Mouse (Mus musculus) T-helper 2 cell (primary cell): ENCODE data around the gene Tmtc4.

Experiments used
- in situ Hi-C: fragments of 300-600 bp; cut with MboI, MseI; formaldehyde crosslinking; loops from one replicate; pipeline ENCODE4 v1.15.1; 2025; ENCODE audit warnings: high pct_unique_total_duplicates

Gene Tmtc4

DNA sequence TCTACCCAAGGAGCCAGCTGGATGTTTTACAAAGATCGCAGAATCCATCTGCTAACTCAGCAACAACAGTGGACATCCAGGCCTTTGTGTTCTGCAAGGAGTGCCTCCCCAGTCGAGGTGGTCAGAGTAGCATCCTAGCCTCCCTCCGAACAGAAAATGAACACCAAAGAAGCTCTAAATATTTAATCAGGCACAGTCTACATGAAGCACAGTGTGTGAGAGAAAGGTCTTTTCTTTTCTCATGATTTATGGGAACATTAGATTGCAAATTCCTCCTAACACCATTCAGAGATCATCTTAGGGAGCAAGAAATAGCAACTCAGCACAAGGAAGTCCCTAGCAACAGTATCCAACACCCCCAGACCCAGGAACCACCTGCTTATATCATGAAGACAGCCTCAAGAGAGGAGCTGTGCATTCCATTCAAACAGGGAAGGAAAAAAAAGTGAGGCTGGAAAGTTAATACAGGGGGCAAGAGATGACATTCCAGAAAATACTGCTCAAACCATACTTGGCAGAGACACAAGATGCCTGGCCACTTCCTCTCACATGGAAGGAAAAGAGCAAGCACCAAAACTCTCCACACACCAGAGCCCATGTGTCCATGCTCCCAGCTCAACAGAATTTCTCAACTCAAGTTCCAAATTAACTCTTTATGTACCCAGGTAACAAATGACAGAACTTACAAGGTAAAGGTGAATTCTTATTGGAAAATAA, 8.8 kb downstream of the Tmtc4 start:
- in situ Hi-C loops = no loop called here

- in situ Hi-C loops = no loop called here
These were observed 10.7 kb downstream of the Tmtc4 start for GRCm38 (mm10) chr14:122973091-122973490.

- in situ Hi-C loops = no loop called here
These were observed 15.8 kb downstream of the Tmtc4 start for GRCm38 (mm10) chr14:122968049-122968448.

GRCm38 (mm10) chr14:122957941-122958340, 25.9 kb downstream of the Tmtc4 start:
- in situ Hi-C loops = no loop called here

DNA sequence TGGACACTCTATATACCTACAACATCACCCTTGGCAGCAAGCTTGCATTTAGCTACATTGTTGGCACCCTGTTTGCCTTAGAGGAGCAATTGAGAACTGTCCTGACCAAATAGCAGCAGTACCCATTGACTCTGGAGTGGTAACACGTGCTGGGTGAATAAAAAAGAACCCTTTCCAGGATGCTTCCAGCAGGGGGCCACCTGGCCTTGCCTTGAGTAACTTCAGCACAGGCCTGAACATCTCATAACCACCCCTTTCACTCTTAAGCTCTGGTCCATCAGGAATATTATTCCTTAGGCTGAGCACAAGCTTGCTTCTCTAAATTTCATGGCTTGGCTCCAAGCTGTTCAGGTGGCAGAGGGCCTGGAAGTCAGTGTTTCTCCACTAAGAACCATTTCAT, 30.5 kb downstream of the Tmtc4 start:
- in situ Hi-C loops = no loop called here

GRCm38 (mm10) chr14:122952556-122952955, 31.3 kb downstream of the Tmtc4 start:
- in situ Hi-C loops = no loop called here

DNA sequence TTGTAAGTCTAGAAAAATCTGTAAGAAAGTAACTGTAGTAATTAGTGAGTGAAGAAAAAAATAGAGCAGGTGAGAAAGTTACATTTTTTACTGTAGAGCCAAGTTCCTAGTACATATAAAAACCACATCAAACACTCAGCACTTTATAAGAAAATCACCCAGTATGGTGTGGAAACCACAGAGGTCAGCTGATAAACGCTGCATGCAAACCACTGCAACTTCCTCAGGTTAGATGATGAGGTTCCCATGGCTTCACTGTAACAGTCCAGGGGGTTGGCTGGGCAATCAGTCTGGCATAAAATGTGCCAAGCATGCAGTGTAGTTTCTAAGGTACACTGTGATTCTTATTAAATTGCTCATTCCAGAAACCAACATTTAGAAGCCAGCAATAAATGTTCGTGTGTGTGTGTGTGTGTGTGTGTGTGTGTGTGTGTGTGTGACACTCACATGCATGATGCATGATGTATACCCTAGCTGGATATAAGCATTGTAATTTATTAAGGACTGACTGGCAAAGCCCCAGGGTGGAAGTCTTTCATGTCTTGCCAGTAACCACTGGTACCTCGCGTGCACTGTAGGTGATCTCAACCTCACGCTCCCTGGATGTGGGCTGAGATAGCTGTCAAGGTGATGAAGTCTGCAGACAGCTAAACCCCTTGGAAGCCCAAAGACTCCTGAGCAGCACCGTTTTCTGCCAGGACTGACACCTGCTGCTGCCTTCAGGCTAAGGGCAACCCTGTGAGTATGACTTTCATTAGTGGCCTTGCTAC, 32.0 kb downstream of the Tmtc4 start:
- in situ Hi-C loops = no loop called here

- in situ Hi-C loops = no loop called here
These were observed 32.9 kb downstream of the Tmtc4 start for GRCm38 (mm10) chr14:122950915-122951314.

- in situ Hi-C loops = no loop called here
These were observed 40.4 kb downstream of the Tmtc4 start for GRCm38 (mm10) chr14:122943475-122943853.

DNA sequence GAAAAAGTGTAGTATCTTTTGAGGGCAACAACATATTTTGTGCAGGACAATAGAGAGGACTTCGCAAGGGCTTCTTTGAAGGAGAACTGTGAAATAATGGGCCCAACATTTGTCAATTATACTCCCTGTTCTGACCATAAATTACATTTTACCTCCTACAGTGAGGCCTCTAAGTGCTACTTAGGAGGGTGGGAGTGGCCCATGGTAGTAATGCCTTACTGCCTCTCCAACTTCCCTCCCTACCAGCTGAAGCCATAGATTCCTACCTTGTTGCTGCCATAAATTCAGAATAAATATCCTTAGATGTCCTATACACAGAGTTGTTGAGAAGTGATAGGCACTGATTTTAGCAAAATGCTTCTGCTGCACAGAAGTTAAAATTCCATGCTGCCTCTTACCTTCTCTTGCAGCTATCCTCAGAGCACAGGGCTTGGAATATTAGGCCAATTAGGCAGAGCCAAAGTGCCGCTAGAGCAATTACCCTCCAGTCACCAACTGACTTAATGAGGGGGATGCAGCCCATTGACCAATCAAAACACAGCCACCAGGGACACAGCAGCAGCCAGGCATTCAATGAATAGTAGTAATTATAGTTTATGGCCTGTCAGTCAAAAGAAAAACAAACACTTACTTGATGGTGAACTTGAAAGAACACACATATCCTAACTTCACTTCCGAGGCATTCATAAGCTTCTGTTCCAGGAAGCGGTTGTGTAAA, 40.9 kb downstream of the Tmtc4 start:
- in situ Hi-C loops = no loop called here

DNA sequence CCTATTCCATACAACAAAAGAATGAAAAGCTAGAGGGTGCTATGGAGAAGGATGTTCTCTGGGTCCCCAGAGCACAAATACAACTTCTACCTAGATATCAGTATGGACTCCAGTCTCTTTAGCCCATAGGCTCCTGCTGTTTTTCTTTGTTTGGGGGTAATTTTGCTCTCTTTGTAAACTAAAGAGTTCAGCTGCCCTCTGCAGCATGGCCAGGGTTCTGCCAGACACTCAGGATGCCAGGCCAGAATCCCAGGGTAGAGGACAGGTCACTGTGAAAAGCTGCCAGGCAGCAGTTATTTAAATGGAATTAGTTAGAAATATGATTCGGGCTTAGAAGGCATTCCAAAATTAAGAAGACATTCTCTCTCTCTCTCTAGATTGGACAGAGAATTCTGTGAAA, 47.4 kb downstream of the Tmtc4 start:
- in situ Hi-C loops = no loop called here

GRCm38 (mm10) chr14:122920011-122920410, 63.8 kb downstream of the Tmtc4 start:
- in situ Hi-C loops = no loop called here

- in situ Hi-C loops = no loop called here
These were observed 66.2 kb downstream of the Tmtc4 start for GRCm38 (mm10) chr14:122917676-122918075.

DNA sequence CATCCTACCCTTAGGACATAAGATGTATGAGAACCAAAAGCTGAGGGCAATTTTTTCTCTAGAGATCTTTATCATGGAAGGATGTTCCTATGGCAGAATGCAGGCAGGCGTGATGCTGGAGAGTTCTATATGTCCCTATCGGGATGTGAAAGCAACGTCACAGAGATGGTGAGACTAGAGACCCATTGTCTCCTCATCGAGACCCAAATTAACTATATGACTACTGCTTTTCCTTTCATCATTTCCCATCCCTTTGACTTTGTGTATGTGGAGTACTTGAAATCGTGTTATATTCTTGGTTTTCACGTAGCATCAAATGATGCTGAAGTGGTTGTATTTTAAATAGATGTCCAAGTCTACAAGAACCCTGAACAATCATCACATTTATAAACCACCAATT, 70.2 kb downstream of the Tmtc4 start, which contains the start of gene Ggact:
Gene Ggact (minus strand): TSS at position 101 of the 400 bp plus-strand sequence.
- in situ Hi-C loops = no loop called here

GRCm38 (mm10) chr14:122912812-122913498, 70.9 kb downstream of the Tmtc4 start:
- in situ Hi-C loops = no loop called here

- in situ Hi-C loops = no loop called here
These were observed 71.7 kb downstream of the Tmtc4 start for GRCm38 (mm10) chr14:122912137-122912536.

DNA sequence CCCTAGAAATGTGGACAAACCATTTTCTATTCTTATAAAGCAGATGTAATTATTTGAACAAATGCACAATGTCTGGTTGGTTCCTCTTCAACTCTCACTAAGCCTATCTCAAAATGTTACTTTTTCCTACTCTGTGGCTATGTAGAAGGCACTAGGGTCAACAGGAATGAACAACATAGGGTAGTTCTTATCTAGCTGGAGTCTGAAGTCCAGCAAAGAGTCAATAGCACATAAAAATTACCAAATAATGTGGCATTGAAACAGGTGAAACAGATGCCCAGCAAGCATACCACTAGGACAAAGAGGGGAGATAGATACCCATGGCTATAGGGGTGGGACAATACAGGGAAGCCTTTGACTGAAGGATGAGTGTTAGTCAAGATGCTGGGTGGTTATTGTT, 72.6 kb downstream of the Tmtc4 start:
- in situ Hi-C loops = no loop called here

DNA sequence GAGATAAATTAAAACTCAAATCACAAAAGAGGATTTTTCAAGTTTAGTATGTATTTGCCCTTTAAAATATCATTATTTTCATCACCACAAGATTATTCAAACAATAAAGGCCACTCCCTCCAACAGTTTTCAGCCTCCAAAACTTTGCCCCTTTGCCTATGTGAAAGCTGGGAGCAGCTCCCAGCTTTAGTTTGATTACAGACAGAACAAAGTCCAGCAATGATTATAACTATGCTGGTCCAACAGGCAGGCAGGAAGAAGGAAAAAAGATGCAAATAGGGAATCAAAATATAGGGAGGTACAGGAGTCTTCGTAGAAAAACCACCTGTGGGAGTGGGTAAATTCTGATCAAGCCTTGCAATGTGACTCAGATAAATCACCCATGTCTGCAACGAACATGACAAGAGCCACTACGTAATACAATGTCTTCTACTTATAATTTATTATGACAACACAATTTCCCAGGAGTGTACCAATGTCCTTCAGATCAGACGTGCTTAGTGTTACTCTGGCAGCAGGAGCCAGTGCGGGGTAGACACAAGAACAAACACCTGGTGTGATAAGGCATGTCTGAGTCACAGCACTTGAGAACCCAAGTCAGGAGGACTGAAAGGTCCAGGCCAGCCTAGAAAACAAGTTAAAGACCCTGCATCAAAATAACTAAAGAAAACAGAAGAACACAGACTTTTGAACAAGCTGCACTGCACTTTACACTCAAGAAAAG, 74.3 kb downstream of the Tmtc4 start:
- in situ Hi-C loops = no loop called here

- in situ Hi-C loops = no loop called here
These were observed 75.8 kb downstream of the Tmtc4 start for GRCm38 (mm10) chr14:122908075-122908474.

- in situ Hi-C loops = no loop called here
These were observed 78.8 kb downstream of the Tmtc4 start for GRCm38 (mm10) chr14:122905007-122905406.

DNA sequence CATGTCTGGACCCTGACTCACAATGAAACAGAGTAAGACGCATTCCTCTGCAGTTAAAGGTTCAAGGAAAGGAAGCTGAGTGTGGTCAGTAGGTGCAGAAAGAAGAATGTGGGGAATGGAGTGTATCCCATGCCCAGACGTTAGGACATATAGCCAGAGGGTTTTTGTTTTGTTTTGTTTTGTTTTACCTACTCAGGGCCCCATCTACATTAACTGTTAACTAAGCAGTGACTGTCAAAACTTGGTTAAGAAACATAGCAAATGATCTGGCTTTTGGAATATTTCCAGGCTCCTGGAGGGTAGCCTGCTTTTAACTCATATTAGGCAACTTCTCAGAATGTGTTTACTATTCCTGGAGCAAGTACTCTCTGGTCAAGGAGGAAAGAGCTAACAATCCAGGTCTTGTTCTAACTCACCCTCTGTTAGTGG, 79.9 kb downstream of the Tmtc4 start:
- in situ Hi-C loops = no loop called here
